Mouse (Mus musculus) brain, embryonic 18.5 days (tissue): Measurements from ENCODE around the gene Osbpl2.
A peak's percentile ranks its signal among the peaks of the same experiment; 100 is the strongest.
"Not testable (repeated sequence)": the region's sequence is repeated elsewhere in the genome, so short reads cannot be mapped to it uniquely, and the experiment has no call there.

Experiments used
- DNase-seq: peaks from one replicate; pipeline ENCODE4 v3.0.0-alpha.2; 2012; ENCODE audit warnings: low read depth, low spot score

Gene Osbpl2

DNA sequence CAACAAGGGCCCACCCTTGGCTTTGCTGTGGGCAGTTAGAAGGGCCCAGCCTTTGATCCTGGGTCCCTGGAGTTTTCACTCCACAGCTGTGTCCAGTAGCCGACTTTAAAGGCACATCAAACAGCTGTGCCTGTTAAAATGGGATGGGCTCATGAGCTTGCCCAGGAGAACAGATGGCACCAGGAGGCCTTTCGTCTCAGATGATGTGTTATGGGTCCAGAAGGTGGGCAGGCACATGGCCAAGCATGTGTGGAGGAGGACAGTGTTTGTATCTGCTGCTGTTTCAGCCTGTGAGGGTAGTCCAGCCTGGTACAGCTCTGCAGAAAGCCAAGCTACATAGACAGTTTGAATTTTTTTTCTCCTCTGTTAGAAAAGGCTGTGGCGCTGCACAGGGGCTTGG, 35.7 kb downstream of the Osbpl2 start:
- DNase-seq = no peak

DNA sequence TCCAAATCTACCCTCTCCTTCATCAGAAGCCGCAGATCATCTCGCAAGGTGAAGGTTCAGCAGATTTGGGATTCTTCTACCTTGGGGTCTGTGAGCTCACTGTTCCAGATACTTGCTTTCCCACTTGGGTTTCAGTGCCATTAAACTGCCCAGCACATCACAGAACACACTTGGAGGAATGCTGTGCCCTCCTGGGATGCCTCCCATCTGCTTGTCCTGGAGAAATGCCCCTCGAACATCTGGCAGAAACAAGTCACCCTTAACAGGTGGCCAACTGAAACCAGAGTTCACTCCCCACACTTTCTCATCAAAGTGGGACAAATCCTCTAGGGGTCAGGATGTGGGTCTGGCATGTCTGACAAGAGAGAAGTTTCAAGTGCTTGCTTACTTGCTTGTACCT, 39.5 kb downstream of the Osbpl2 start:
- no peak for DNase-seq

DNA sequence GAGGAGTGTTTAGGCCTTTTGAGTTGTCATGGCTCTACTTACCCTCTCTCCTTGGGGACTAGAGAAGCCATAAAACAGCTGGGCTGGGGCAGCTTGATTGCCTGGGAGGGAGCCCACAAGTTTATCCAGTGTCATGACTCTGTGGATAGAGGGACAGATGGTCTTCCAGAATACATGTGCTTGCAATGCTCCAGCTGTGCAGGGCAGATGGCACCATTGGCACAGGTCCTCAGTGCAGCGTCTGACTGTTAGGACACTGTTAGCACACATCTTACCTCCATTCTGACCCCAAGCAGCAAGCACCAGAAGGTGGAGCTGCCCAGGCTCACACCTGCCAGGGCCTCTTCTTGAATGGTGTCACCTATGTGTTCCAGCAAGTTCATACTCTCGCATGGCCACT, 46.7 kb downstream of the Osbpl2 start:
- DNase-seq = no peak

DNA sequence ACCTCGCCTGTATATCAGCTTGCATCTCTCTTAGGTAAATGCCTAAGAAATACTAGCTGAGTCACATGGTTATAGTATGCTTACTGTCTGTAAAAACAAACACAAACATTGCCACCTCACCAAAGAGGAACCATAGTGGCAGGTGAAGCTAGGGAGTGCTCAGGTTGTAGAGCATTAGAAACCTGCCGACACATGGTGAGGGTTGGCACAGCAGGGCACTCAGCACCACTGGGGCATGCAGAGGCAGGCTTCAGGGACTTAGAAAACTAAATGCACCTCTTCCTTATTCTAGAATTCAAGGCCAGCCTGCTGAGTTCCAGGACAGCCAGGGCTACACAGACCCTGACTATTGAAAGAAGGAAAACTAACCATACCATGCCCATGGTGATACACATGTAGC, 47.8 kb downstream of the Osbpl2 start:
- DNase-seq = no peak

DNA sequence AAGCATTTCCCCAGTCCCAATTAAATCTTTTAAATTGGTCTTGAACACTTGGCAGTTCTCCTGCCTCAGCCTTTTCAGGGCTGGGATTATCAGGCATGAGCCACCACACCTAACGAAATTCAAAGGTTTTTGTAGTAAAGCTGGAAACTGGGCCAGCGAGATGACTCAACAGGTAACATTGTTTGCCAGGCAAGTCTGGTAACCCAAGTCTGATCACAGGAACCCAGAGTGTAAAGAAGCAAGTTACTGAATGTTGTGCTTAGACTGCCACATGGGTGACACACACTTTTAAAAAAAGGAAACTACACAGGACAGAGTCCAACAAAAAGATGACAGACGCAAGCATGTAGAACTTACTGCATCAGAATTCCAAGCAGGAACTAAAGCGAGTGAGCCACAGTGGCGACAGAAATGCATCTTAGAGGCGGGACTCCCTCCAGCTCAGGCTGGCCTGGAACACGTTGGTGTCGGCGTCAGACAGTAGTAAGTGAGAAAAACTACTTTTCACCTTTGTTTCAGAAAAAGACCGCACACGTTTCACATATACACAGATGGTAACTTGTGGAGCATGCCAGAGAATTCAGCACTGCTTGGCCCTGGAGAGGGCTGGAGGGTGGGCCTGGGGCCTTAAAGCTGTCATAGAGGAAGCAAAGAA, 51.2 kb downstream of the Osbpl2 start:
- DNase-seq = no peak

DNA sequence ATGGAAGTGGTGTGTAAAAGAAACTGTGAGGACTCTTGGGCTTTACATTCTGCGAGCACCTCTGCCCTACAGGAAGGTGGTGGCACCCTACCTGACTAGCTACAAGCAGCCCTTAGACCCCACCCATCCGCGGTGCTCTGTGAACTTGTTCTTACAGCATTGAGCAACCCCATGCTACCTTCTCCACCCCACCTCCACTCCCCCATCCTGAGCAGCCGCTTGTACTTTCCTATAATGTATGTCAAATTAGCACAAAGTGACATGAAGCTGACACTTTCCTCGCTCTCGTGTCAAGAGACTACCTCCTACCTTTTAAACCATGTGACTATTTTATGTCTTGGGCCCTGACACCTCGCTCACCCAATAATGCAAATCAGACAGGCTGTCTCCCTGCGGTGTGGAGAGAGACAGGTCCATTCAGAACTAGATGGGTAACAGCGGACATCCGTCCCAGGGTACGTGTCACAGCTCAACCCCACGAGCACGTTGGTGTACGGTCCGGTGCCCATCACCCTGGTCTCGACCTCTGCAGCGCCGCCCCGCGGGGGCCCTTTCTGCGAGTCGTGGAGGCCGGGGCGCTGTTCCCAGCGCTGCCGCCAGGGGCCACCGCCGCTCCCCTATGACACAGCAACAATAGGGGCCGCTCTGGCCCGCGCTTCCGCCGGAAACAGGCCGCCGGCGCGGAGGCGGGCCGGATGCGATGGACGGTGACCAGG, 51.9 kb downstream of the Osbpl2 start, which contains the start of gene Adrm1:
Adrm1 (plus strand) TSS at position 680 of the 716 bp plus-strand sequence.
- DNase-seq = peak; percentile 89

DNA sequence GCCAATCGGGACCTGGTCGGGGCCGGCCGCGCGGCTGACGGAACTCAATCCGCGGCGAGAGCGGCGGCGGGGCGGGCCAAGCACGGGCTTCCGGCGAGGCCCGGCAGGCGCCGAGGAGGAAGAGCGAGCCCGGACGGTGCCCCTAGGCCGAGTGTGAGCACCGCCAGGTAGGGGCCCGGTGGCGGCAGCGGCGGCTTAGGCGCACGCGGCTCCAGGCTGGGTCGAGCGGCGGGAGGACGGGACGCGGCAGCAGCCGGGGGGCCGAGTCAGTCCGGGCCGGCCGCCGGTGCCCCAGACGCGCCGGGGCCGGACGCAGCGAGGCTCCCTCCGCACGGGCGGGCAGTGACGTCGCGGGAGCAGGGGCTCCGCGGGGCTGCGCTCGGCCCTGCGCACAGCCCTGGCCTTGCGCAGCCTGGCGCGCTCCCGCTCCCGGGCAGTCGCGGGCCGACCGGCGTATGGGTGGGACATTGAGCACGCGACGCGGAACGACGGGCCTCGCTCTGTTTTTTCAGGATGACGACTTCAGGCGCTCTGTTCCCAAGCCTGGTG, 52.5 kb downstream of the Osbpl2 start:
- DNase-seq = no peak

DNA sequence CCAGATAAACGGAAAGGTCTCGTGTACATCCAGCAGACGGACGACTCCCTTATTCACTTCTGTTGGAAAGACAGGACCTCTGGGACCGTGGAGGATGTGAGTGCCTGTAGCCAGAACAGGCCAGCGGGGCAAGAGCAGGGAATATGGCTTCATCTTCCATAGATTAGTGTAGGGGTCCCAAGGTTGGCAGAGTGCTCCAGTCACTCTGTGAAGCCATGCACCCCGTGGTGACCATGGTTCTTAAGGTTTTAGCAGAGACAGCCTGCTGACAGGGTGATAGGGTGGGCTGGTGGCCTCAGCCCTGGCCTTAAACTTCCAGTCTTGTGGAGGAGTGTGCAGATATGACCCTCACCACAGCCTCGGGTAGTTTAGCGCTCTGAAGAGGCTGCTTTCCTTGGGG, 53.0 kb downstream of the Osbpl2 start:
- DNase-seq = no peak

DNA sequence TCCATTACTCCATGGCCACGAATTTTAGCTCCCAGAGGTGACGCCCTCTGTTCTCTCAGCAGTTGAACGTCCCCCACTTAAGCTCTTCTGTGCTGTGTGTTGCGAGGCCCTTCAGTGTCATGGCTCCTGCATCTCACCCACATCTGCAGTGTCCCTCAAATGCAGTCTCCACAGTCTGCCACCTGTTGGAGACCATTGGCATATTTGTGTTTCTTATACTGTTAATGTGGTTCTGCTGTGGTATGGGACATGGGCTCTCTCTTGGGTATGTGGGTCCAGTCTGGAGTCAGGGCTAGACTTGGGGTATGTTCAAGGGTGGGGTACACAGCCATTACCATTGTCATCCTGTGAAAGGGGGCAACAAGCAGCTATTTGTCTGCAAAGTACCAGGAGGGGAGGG, 54.1 kb downstream of the Osbpl2 start:
- no peak for DNase-seq

DNA sequence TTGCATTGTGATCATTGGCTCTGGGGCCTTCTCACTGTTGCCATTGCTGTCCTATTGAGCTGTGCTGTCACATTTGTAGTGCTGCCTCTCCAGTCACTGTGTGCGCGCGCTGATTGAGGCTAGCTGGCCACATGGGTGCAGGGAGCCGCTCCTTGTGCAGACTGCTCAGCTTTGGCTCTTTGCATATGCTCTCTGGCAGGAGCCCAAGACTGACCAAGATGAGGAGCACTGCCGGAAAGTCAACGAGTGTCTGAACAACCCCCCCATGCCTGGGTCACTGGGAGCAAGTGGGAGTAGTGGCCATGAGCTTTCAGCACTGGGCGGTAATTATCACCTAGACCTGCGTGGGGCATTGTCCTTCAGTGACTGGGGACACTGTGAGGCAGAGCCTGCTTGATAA, 54.6 kb downstream of the Osbpl2 start:
- not testable (repeated sequence) for DNase-seq

DNA sequence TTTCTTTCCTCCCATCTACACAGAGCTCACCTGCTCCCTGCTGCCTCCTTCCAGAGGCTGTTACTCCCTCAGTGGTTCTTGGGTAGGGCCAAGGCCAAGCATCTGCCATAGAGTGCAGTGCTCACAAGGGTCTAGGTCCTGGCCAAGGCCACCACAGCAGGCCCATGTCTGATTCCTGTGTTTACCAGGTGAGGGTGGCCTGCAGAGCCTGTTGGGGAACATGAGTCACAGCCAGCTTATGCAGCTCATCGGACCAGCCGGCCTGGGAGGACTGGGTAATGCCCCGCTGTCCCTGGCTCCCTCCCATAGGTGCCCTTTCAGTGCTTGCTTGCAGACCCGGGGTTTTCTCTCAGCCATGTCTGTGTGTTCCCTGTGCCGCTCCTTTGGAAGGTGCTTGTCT, 55.0 kb downstream of the Osbpl2 start:
- no peak for DNase-seq

DNA sequence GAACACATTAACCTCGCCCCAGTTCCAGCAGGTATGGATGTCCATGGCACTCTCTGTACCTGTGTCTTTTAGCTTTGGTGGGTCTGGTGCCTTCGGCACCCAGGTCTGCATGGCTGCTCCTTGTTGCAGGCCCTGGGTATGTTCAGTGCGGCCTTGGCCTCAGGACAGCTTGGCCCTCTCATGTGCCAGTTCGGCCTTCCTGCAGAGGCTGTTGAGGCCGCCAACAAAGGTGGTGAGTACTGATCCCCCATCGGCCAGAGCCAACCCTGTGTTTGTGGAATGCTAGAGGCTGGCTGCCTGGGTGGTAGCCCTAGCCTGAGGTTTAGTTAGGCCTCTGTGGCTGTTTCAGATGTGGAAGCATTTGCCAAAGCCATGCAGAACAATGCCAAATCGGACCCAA, 56.6 kb downstream of the Osbpl2 start:
- DNase-seq = no peak

DNA sequence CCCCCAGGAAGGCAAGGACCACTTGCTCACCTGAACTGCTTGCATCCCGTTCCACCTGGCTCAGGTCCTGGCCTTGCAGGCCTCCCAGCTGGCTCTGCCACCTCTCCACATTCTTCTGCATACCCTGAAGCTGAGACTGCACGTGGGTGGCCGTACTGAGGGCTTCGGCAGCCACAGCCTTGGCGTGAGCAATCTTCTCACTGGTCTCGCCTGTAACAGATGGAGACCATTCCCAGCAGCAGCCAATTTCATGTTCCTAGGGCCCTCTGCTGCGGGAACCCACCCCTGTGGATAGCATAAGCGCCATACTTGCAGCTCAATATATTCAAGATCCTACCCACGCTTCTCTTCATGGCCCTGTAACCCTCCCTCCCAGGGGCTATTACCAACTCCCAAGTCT, 62.4 kb downstream of the Osbpl2 start:
- no peak for DNase-seq

DNA sequence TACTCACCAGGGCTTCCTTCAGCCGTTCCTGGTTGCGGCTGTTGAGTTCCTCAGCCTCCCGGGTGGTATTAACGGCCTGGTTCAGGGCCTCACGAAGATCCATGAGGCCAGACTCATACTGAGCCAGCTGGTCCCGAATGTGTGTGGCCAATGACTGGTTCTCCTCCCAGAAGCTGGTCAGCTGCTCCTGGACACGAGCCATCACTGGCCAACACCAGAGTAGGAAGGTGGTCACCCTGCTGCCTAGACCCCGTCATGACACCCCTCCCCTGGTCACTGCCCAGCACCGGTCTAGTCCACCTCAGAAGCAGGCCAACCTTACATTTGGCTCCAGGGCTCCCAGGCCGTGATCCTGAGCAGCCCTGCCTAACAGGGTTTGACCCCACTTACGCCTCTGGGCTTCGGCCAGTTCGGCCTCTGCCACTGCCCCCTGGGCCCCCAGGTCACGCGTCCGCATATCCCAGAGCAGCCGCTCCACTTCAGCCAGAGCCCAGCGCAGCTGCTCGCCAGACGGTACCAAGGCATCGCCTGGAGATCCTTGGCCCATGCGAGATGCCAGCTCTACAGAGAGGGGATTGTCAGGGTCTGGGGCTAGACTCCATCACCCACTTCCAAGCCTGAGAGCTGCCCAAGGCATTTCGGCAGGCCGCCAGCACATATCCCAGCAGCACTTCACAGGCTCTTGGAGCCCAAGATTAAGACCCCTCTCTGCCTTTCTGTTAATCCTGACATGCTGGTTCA, 65.1 kb downstream of the Osbpl2 start:
- no peak for DNase-seq

DNA sequence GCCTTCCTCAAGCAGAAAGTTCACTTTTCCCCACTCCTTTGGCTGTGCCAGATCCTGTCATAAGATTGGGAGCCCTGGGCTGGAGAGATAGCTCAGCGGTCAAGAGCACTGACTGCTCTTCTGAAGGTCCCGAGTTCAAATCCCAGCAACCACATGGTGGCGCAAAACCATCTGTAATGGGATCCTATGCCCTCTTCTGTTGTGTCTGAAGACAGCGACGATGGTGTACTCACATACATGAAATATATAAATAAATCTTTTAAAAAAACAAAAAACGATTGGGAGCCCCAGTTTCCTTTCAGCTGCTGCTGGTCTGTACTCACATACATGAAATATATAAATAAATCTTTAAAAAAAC, 65.6 kb downstream of the Osbpl2 start:
- DNase-seq = no peak

DNA sequence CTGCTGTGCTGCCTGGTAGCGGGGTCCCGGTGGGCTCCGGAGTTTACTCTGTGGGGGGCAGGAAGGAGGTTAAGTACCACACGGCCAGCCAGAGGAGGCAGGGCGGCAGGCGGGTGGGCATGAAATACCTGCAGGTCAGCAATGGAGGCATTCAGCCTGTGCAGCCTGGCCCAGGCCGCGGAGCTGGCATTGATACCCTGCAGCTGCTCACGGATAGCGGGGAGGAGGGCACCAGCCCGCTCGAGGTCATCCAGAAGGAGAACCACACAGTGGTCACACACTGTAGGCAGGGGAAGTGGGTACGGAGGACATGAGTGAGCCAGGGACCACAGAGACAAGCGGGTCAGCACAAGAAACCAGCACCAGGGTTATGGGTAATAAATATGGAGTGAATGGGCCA, 66.6 kb downstream of the Osbpl2 start:
- DNase-seq = no peak

DNA sequence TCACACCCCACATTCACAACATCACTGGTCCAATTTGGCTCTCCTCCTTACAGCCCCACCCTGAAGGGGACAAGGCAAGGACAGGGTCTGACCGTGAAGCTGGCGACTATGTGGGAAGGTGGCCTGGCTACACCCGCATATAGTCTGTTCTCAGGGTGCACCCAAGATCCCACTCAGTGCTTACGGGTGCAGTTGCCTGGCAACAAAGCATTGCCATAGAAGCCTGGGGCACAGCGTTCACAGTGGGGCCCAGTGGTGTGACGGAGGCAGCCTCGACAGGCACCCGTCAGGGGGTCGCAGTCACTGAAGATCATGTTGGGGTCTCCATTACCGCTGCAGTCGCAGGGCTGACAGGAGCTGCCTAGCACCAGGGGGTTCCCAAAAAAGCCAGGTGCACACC, 68.3 kb downstream of the Osbpl2 start:
- no peak for DNase-seq

DNA sequence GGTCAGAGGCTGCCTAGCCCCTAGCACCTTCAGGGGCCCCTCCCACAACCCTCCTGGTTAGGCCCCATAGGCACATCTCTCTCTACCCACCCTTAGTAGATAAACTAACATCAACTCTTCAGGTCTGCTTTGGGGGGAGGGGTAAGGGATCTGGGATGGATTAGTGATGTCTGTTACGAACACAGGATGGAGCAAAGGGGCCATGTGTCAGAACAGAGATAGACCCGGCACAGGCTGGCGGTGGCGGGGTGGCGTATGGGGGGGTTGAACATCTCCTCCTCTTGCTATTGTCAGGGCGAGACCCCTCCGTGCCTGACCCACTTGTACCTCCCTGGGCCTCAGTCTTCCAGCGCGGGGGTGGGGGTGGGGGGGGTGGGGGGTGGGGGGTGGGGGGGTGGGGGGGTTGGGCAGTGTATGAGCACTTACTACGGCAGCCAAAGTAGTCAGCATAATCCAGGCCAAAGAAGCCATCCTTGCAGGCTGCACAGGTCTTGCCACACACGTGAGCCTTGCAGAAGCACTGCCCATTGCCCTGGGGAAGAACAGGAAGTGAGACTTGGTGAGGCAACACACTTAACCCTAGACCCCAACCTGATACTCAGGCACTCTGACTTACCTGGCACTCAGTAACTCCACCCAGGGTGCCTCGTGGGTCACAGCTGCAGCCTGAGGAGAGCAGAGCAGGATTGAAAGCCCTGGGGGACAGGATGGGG, 77.7 kb downstream of the Osbpl2 start:
- DNase-seq = no peak

DNA sequence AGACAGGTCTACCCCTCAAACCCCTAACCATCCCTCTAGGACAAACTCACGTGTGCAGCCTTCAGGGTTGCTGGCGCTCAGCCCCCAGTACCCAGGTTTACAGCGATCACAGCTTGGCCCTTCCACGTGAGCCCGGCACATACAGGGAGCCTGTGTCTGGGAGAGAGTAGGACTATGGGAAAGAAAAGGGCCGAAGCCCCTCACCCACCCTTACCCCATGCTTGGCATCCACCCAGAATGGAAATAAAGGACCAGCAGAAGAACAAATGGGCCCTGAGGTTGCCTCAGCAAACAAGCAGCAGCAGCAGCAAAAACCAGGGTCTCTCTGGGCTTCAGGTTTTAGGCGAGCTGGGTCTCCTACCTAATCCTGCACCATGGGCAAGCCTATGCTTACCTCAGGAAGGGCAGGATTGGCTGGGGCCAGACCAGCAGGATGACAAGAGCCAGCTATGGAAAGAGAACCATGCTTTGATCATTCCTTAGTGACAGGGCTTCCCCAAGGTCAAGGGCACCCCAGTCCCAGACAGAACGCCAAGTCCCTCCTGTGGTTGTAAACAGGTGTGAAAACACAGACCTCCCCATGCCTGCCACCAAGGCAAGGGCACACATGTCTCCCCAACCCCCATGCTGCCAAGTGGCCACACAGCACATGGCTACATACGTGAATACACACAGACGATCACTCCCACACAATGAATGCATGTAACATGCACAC, 78.4 kb downstream of the Osbpl2 start:
- no peak for DNase-seq

DNA sequence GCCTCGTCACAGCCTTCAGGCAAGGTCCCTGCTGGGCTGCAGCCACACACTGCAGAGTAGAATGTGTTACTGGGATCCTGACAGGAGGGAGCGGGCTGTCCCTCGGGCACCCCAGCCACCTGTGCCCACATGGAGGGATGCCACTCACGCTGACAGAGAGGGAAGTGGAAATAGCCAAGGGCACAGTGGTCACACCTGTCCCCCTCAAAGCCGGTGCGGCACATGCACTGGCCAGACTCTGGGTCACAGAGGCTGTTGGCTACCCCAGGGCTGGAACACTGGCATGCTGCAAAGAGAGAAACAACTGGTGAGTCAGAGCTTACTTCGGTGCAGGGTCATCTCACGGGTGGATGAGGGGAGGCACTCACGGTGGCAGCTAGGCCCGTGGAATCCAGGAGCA, 79.7 kb downstream of the Osbpl2 start:
- no peak for DNase-seq

DNA sequence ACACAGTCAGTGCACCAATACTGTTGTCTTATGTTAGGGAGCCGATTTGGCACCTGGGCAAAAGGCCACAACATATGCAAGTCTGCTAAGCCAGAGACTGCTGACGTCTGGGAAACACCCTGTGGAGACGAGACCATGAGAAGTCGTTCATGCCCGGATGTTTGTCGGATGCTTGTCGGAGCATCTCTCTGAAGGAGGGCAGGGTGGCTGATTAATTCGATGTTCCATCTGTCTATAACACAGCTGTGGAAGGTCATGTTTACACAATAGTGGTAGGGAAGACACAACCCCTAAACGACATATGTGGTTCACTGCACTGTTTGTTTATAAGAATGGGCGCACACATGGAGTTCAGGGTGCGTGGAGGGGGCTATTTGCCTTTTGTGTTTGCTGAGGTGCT, 81.6 kb downstream of the Osbpl2 start:
- no peak for DNase-seq
